Mouse (Mus musculus): ENCODE measurements around the gene Ppp1r18.

DNA sequence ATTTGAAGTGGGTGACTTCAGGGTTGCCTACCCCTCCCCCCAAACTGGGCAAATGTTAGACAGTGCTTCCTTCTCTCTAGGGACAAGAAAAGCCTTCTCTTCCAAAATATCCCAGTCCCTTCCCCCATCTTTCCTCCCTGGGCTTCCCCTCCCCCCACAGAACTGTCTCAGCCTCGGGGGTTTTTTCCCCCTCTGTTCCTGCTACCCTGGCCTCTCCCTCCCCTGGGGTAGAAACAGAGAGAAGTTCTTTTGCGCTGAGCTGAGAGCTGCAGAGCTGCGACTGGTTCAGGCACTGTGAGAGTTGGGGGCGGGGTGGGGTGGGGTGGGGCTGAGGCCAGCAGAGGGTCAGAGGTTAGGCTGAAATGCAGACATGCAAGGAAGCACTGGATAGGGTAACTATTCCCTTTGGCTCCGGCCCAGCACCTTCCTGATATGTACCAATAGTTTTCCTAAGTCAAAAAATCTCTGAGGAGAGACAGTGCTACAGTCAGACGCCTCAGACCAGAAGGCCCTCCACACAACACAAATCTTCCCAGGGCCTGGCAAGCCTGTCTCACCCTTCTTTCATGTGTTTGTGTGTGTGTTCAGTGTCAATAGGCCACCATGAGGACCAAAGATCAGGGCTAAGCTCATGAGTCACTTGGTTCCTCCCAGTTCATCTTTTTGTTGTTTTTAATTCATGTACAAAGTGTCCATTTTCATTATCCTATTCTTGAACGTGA lies 4.1 kb downstream of the Ppp1r18 start:
- no peak for TF ChIP-seq POLR2A (IDR thresholded peaks at IDR 0.05; ENCODE audit: borderline replicate concordance, extremely low read depth, insufficient read depth, insufficient read length, poor library complexity, severe bottlenecking)
- TF ChIP-seq CTCF (IDR thresholded peaks at IDR 0.05; ENCODE audit: borderline replicate concordance, extremely low read depth, insufficient read depth, insufficient read length): no peak
